Mouse (Mus musculus) liver, embryonic 14.5 days (tissue): ENCODE results near the gene Ttc39a.
"Not testable (repeated sequence)": the region's sequence is repeated elsewhere in the genome, so short reads cannot be mapped to it uniquely, and the experiment has no call there.

Experiments
- CTCF ChIP-seq: IDR thresholded peaks from 2 replicates; pipeline ENCODE4 v1.5.1; 2016; ENCODE audit warnings: antibody characterized with exemption, low read depth, control low read depth
- EP300 ChIP-seq: IDR thresholded peaks from 2 replicates; pipeline ENCODE4 v1.6.1; 2016; ENCODE audit warnings: antibody characterized with exemption, low read depth

- peak; percentile 72 for TF ChIP-seq CTCF
- not testable (repeated sequence) for TF ChIP-seq EP300
These were observed 1.5 kb upstream of the Ttc39a start for GRCm38 (mm10) chr4:109404908-109405307.
